Mouse (Mus musculus) adrenal gland, adult 2 months (tissue): ENCODE measurements around the gene Cabp1. TPM values are rescaled to one million over a fixed set of nuclear protein-coding genes. Genes with fewer than 3 reads are reported as not detected.
"Not testable (repeated sequence)": the region's sequence is repeated elsewhere in the genome, so short reads cannot be mapped to it uniquely, and the experiment has no call there.

Experiments
- DNase-seq: peaks from one replicate; pipeline ENCODE4 v3.0.0; 2021
- polyA plus RNA-seq: library from polyadenylated mRNA; depleted of rRNA; stranded (reverse); fragments of >200 nt; gene quantifications from 2 replicates; pipeline ENCODE4 v1.2.3, GENCODE M21; 2012
- total RNA-seq, 2 experiments: library from RNA; stranded (reverse); gene quantifications; 2 replicates each; pipeline ENCODE4 v1.2.3; 2021

Gene Cabp1
- total and polyA plus RNA-seq, 3 experiments, result 37.7 to 57.1 (median 45.7) TPM

GRCm38 (mm10) chr5:115152132-115152956, 41.8 kb downstream of the Cabp1 start:
- DNase-seq, result no peak

- no peak for DNase-seq
These were observed 42.7 kb downstream of the Cabp1 start for GRCm38 (mm10) chr5:115151457-115151856.

- no peak for DNase-seq
These were observed 43.2 kb downstream of the Cabp1 start for GRCm38 (mm10) chr5:115150991-115151390.

GRCm38 (mm10) chr5:115149675-115150459, 44.3 kb downstream of the Cabp1 start:
- peak; percentile 4 for DNase-seq

GRCm38 (mm10) chr5:115148872-115149271, 45.3 kb downstream of the Cabp1 start:
- DNase-seq, result not testable (repeated sequence)

- no peak for DNase-seq
These were observed 45.8 kb downstream of the Cabp1 start for GRCm38 (mm10) chr5:115148378-115148777.

- DNase-seq, result no peak
These were observed 46.8 kb downstream of the Cabp1 start for GRCm38 (mm10) chr5:115147388-115147787.

GRCm38 (mm10) chr5:115146747-115147130, 47.4 kb downstream of the Cabp1 start:
- no peak for DNase-seq

- no peak for DNase-seq
These were observed 48.0 kb downstream of the Cabp1 start for GRCm38 (mm10) chr5:115145976-115146746.

- DNase-seq, result no peak
These were observed 48.8 kb downstream of the Cabp1 start for GRCm38 (mm10) chr5:115145253-115145968.

- no peak for DNase-seq
These were observed 49.7 kb downstream of the Cabp1 start for GRCm38 (mm10) chr5:115144471-115144870.

GRCm38 (mm10) chr5:115143552-115143951, 50.6 kb downstream of the Cabp1 start:
- DNase-seq, result no peak

GRCm38 (mm10) chr5:115142166-115142697, 51.9 kb downstream of the Cabp1 start:
- no peak for DNase-seq

- no peak for DNase-seq
These were observed 53.5 kb downstream of the Cabp1 start for GRCm38 (mm10) chr5:115140726-115141125.

GRCm38 (mm10) chr5:115139124-115139523, 55.1 kb downstream of the Cabp1 start:
- DNase-seq, result no peak

GRCm38 (mm10) chr5:115134234-115135165, 59.7 kb downstream of the Cabp1 start, which contains the start of gene Unc119b:
Unc119b (minus strand) TSS chr5:115134975.
- peak; percentile 94 for DNase-seq

GRCm38 (mm10) chr5:115133358-115134066, 60.7 kb downstream of the Cabp1 start:
- DNase-seq, result no peak

- DNase-seq, result no peak
These were observed 61.7 kb downstream of the Cabp1 start for GRCm38 (mm10) chr5:115132465-115132864.

- no peak for DNase-seq
These were observed 64.9 kb downstream of the Cabp1 start for GRCm38 (mm10) chr5:115129328-115129727.
